Mouse (Mus musculus): ENCODE measurements around the gene Svs1.

Svs1 gene

DNA sequence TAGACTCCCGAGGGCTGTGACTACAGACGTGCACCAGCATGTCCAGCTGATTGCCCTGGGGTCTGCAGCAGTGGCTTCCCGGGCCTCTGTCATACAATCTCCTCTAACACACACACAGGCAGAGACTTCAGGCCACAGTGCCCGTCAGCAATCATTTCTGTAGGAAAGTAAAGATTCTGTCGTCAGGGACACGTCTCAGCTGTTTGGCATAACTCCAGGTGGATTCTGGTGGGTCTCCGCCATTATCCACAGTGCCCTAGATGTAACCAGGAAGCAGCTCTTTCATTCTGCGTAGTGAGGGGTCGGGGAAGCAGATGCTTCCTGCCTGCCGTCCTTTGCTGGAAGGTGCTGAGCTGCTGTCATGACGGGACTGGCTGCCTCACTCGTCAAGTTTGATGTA lies 30.5 kb downstream of the Svs1 start:
- H3K4me1 ChIP-seq (replicated peaks; ENCODE audit: low read depth, low read length): peaks cover 31% of the 10 kb centered on the region
- H3K9me3 ChIP-seq (ENCODE audit: low read length): 0 out of 2 replicates have a peak, but pooled peaks cover 6% of the 10 kb centered on the region
- TF ChIP-seq CTCF (conservative IDR thresholded peaks at IDR 0.05; ENCODE audit: low read length) (no peak), NANOG (IDR thresholded peaks at IDR 0.05; ENCODE audit: borderline replicate concordance, low read length) (no peak), POU5F1 (IDR thresholded peaks at IDR 0.05; ENCODE audit: borderline replicate concordance, low read length) (no peak)
- peaks cover 12% of the 10 kb centered on the region for H3K27me3 ChIP-seq (ENCODE audit: insufficient read depth, low read length)
- no peak overlapping the region for H3K4me3 ChIP-seq (replicated peaks; ENCODE audit: low read length)
- no peaks in the 10 kb centered on the region for H3K36me3 ChIP-seq (ENCODE audit: insufficient read depth, low read length)

DNA sequence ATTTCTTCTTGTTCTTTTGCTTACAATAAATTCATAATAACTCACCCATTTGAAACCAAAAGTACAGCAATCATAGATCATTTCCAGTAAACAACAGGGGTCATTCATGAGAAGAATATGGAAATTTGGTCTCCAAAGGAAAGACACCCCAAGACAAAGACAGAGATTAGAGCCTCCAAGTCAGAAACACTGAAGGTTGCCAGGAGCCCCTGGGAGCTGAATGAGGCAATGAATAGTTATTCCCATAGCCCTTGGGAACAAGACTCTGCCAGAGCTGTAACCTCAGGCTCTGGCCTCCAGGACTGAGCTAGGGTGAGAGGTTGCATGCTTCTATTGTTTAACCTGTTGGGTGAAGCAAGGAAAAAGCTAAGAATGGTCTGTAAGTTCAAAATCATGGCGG lies 32.7 kb downstream of the Svs1 start:
- TF ChIP-seq POU5F1 (IDR thresholded peaks at IDR 0.05; ENCODE audit: borderline replicate concordance, low read length) (no peak), NANOG (IDR thresholded peaks at IDR 0.05; ENCODE audit: borderline replicate concordance, low read length) (peak; percentile 95)
- H3K27me3 ChIP-seq (ENCODE audit: insufficient read depth, low read length): peaks cover 4% of the 10 kb centered on the region
- H3K36me3 ChIP-seq (ENCODE audit: insufficient read depth, low read length): no peaks in the 10 kb centered on the region
- no peak overlapping the region for H3K4me3 ChIP-seq (replicated peaks; ENCODE audit: low read length)
- peaks cover 53% of the 10 kb centered on the region for H3K4me1 ChIP-seq (replicated peaks; ENCODE audit: low read depth, low read length)
- H3K9me3 ChIP-seq (ENCODE audit: low read length): peaks cover 15% of the 10 kb centered on the region; the same call in 1 of the 2 replicates

DNA sequence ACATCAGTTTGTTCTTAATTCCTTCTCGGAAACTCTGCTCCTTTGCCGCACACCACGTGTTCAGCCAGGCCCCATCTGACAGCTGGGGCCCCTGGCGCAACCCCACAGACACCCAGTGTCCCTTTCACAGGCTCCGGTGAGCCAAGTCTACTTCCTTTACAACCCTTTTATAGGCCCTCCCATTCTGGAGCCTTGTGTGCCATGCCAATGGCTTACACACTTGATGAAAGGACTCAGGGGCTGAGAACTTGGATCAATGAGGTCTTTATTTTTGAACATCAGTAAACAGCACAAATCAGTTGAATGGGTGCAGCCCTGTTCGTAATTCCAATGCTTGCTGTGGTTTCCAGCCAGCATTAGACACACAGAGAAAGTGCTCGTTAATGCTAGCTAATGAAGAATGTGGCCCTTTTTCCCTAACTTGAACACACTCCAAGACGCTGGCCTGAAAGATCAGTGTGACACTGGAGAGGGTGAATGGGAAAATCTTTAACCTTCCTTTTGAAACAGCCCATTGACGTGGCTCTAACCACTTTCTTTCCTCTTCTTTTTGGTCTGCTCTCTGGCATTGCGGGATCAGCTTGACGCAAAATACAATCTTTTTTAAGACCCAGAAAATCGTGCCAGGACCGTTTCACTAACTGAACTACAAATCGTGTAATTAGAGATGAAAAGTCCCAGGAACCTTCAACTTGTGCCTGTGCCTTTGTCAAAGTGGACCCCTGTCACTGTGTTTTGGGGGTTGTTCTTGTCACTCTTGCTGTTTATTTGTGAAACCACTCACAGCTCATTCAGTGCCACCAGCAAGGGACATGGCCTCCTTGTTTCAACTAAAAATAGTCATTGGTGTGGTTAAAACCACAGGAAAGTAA lies 34.7 kb downstream of the Svs1 start:
- Histone ChIP-seq H3K4me3 (replicated peaks; ENCODE audit: low read length) (no peak overlapping the region), H3K27me3 (ENCODE audit: insufficient read depth, low read length) (peaks cover 4% of the 10 kb centered on the region), H3K4me1 (replicated peaks; ENCODE audit: low read depth, low read length) (peaks cover 64% of the 10 kb centered on the region), H3K36me3 (ENCODE audit: insufficient read depth, low read length) (no peaks in the 10 kb centered on the region), H3K9me3 (ENCODE audit: low read length) (peaks cover 15% of the 10 kb centered on the region; the same call in 1 of the 2 replicates)
- TF ChIP-seq POU5F1 (IDR thresholded peaks at IDR 0.05; ENCODE audit: borderline replicate concordance, low read length) (no peak), NANOG (IDR thresholded peaks at IDR 0.05; ENCODE audit: borderline replicate concordance, low read length) (no peak), CTCF (conservative IDR thresholded peaks at IDR 0.05; ENCODE audit: low read length) (no peak)

DNA sequence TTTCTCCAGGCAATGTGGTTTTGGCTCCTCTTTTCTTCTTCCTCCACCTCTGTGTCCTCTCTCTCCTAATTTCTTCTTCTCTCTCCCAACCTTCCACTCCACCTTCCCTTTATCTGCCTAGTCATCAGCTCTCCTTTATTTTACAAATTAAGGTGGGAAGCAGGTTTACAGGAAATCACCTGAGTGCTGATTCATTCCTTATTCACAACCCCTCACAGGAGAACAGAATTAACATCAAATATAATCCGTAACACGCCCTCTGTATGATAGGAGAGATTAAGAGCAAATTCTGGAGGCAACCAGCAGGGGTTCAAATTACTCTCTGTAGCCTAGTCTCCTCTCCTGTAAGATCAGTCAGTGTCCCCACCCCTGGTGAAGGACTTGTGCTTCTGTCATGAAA lies 35.7 kb downstream of the Svs1 start:
- Histone ChIP-seq H3K27me3 (ENCODE audit: insufficient read depth, low read length) (no peaks in the 10 kb centered on the region), H3K4me3 (replicated peaks; ENCODE audit: low read length) (no peak overlapping the region), H3K9me3 (ENCODE audit: low read length) (peaks cover 15% of the 10 kb centered on the region; the same call in 1 of the 2 replicates), H3K36me3 (ENCODE audit: insufficient read depth, low read length) (no peaks in the 10 kb centered on the region), H3K4me1 (replicated peaks; ENCODE audit: low read depth, low read length) (peaks cover 64% of the 10 kb centered on the region)
- TF ChIP-seq POU5F1 (IDR thresholded peaks at IDR 0.05; ENCODE audit: borderline replicate concordance, low read length) (no peak), NANOG (IDR thresholded peaks at IDR 0.05; ENCODE audit: borderline replicate concordance, low read length) (peak; percentile 17; the same call in 1 of the 2 replicates)

DNA sequence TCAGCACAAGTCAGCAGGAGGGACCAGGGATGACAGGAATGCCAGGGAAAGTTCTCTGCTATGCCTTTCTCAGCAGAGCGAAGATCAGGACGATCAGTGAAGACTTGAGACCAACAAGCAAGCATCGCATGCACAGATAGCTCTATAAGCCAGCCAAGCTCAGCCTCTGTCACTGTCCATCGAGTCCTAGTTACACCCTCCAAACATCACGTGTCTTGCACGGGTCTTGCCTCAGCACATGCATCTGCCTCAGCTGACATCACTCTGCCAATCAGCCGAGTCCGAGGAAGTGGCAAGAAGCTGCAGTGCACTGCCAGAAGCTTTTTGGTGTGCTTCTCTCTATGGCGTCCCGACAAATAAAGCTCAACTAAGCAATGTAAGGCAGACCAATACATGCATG lies 36.7 kb downstream of the Svs1 start:
- Histone ChIP-seq H3K27me3 (ENCODE audit: insufficient read depth, low read length) (no peaks in the 10 kb centered on the region), H3K4me1 (replicated peaks; ENCODE audit: low read depth, low read length) (peaks cover 64% of the 10 kb centered on the region), H3K4me3 (replicated peaks; ENCODE audit: low read length) (no peak overlapping the region), H3K9me3 (ENCODE audit: low read length) (peaks cover 15% of the 10 kb centered on the region; the same call in 1 of the 2 replicates), H3K36me3 (ENCODE audit: insufficient read depth, low read length) (no peaks in the 10 kb centered on the region)
- TF ChIP-seq NANOG (IDR thresholded peaks at IDR 0.05; ENCODE audit: borderline replicate concordance, low read length): no peak
- no peak for TF ChIP-seq POU5F1 (IDR thresholded peaks at IDR 0.05; ENCODE audit: borderline replicate concordance, low read length)
- no peak for TF ChIP-seq CTCF (conservative IDR thresholded peaks at IDR 0.05; ENCODE audit: low read length)

DNA sequence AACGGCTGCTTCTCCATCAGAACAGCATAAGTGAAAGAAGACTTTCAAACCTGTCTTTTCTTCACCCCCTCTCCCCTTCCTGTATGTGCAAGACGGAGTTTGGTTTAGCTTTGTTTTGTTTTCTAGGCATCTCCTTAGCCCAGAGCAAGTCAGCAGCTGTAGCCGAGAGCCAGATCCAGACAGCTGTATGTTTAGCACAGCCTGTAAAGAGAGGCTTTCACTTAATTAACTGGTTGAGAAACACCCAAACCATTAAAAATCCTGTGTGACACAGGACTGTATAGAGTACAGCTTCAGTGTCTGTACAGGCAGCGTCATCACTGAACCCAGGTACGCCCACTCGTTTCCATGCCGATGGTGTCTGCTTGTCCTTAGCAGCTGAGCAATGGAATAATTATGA lies 38.6 kb downstream of the Svs1 start:
- Histone ChIP-seq H3K4me1 (replicated peaks; ENCODE audit: low read depth, low read length) (peaks cover 48% of the 10 kb centered on the region), H3K9me3 (ENCODE audit: low read length) (peaks cover 15% of the 10 kb centered on the region; the same call in 1 of the 2 replicates), H3K36me3 (ENCODE audit: insufficient read depth, low read length) (no peaks in the 10 kb centered on the region), H3K27me3 (ENCODE audit: insufficient read depth, low read length) (no peaks in the 10 kb centered on the region), H3K4me3 (replicated peaks; ENCODE audit: low read length) (no peak overlapping the region)
- TF ChIP-seq NANOG (IDR thresholded peaks at IDR 0.05; ENCODE audit: borderline replicate concordance, low read length) (no peak), CTCF (conservative IDR thresholded peaks at IDR 0.05; ENCODE audit: low read length) (no peak), POU5F1 (IDR thresholded peaks at IDR 0.05; ENCODE audit: borderline replicate concordance, low read length) (no peak)

DNA sequence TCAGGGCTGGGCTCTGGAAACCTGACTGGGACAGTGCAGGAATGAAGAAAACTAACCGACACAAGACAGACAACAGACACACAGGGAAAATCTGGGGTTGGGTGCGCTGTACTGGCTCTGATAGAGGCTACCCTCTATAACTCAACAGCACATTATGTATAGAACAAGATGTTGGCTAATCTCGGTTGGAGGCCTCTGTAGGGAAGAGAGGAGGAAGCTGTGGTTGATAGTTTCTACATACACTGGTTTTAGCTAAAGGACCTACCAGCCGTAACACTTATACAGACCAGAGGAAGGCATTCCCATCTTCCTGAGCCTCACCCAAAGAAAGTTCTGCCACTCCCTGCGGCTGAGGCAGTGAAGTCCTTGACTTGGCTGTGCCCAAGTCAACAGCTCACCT lies 39.8 kb downstream of the Svs1 start:
- no peaks in the 10 kb centered on the region for H3K36me3 ChIP-seq (ENCODE audit: insufficient read depth, low read length)
- TF ChIP-seq NANOG (IDR thresholded peaks at IDR 0.05; ENCODE audit: borderline replicate concordance, low read length): no peak
- TF ChIP-seq CTCF (conservative IDR thresholded peaks at IDR 0.05; ENCODE audit: low read length): no peak
- TF ChIP-seq POU5F1 (IDR thresholded peaks at IDR 0.05; ENCODE audit: borderline replicate concordance, low read length): no peak

DNA sequence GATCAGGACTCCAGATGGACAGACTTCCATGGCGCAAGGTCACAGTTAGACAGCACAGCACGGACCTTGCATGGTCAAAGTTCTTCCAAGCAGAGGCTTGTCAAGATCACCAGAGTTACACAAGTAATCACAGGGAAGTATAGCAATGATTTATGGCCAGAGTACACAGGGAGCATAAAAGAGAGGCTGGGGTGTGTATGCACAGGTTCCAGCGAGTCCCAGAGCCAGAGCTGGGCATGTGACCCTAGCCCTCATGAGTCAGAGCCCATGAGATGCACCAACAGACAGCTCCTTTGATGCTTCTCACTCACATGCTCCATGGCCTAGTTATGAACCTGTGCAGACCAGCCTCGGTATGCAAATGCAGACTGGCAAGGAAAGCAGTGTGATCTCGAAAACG lies 41.4 kb downstream of the Svs1 start:
- Histone ChIP-seq H3K36me3 (ENCODE audit: insufficient read depth, low read length) (no peaks in the 10 kb centered on the region), H3K4me3 (replicated peaks; ENCODE audit: low read length) (no peak overlapping the region), H3K4me1 (replicated peaks; ENCODE audit: low read depth, low read length) (peaks cover 24% of the 10 kb centered on the region), H3K27me3 (ENCODE audit: insufficient read depth, low read length) (peaks cover 1% of the 10 kb centered on the region; the same call in 1 of the 2 replicates), H3K9me3 (ENCODE audit: low read length) (peaks cover 8% of the 10 kb centered on the region; the same call in 1 of the 2 replicates)
- no peak for TF ChIP-seq POU5F1 (IDR thresholded peaks at IDR 0.05; ENCODE audit: borderline replicate concordance, low read length)
- TF ChIP-seq CTCF (conservative IDR thresholded peaks at IDR 0.05; ENCODE audit: low read length): no peak
- no peak for TF ChIP-seq NANOG (IDR thresholded peaks at IDR 0.05; ENCODE audit: borderline replicate concordance, low read length)

More for the DNA sequence above, 39.8 kb downstream of the Svs1 start:
- Histone ChIP-seq H3K9me3 (ENCODE audit: low read length) (peaks cover 14% of the 10 kb centered on the region; the same call in 1 of the 2 replicates), H3K27me3 (ENCODE audit: insufficient read depth, low read length) (no peaks in the 10 kb centered on the region), H3K4me3 (replicated peaks; ENCODE audit: low read length) (no peak overlapping the region), H3K4me1 (replicated peaks; ENCODE audit: low read depth, low read length) (peaks cover 39% of the 10 kb centered on the region)
